Mouse (Mus musculus): ENCODE results near the gene Taar7a. TPM values are rescaled to one million over a fixed set of nuclear protein-coding genes. Genes with fewer than 3 reads are reported as not detected.

The Taar7a gene
- polyA plus RNA-seq, 1 experiment from 2014 or later: not detected

DNA sequence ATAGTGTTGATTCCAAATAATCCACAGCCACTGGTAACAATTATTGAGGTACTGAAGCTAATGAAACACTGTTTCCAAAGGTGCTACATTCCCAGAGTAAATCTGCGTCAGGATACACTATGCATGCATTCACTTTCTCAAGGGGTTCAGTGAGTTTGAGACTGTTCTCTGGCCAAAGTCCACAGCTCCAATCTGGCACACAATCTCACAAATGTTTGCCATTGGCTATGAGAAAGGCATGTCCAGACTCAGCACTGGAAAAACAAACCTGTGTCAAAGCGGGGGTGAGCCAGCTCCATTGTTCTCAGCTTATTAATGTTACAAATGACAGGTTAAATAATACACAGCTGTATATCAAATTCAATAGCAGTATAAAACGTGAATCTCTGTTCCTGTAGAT is 34.2 kb downstream of the Taar7a start:
- H3K4me1 ChIP-seq (ENCODE audit: control insufficient read depth, insufficient read depth, low read length): no peaks in the 10 kb centered on the region
- no peak overlapping the region for H3K9ac ChIP-seq (ENCODE audit: low read length)
- no peak for ATAC-seq (replicated peaks; ENCODE audit: extremely low read depth, insufficient read depth, low FRiP score)
- H3K4me2 ChIP-seq (ENCODE audit: low read depth, low read length): no peak overlapping the region
- 62% methylated on average over 3 of the region's 3 CpGs for WGBS
- H3K27me3 ChIP-seq (ENCODE audit: control insufficient read depth, insufficient read depth, low read length): no peaks in the 10 kb centered on the region
- no peaks in the 10 kb centered on the region for H3K36me3 ChIP-seq (ENCODE audit: control insufficient read depth, insufficient read depth)
- no peak overlapping the region for H3K27ac ChIP-seq (ENCODE audit: low read length)
- no peak overlapping the region for H3K4me3 ChIP-seq (ENCODE audit: low read length)
- H3K9me3 ChIP-seq (replicated peaks; ENCODE audit: control insufficient read depth, low read length): no peaks in the 10 kb centered on the region

DNA sequence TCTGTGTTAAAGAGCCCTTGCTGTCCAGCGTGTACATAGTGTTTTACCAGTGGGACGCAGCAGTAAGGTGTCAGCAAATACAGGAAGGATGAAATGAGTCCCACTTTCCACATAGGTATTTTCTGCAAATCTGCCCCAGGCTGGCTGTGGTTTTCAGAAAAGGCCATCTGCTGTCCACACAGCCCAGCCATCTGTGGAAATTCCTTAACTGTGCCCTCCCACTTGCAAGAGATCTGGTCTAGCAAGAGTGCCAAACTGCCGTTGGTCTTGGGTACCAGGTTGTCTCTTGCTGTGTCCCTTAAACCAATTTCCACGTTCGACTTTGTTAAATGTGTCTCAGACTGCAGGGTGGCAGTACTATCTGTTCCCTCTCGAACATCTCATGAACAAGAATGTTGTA is 41.6 kb downstream of the Taar7a start:
- Histone ChIP-seq H3K4me2 (ENCODE audit: low read depth, low read length) (no peak overlapping the region), H3K9me3 (replicated peaks; ENCODE audit: control insufficient read depth, low read length) (no peaks in the 10 kb centered on the region), H3K27ac (ENCODE audit: low read length) (no peak overlapping the region), H3K27me3 (ENCODE audit: control insufficient read depth, insufficient read depth, low read length) (no peaks in the 10 kb centered on the region), H3K4me3 (ENCODE audit: low read length) (no peak overlapping the region), H3K36me3 (ENCODE audit: control insufficient read depth, insufficient read depth) (no peaks in the 10 kb centered on the region), H3K9ac (ENCODE audit: low read length) (no peak overlapping the region), H3K4me1 (ENCODE audit: control insufficient read depth, insufficient read depth, low read length) (no peaks in the 10 kb centered on the region)
- no peak for ATAC-seq (replicated peaks; ENCODE audit: extremely low read depth, insufficient read depth, low FRiP score)
- WGBS: 76% methylated on average over 6 of the region's 6 CpGs

DNA sequence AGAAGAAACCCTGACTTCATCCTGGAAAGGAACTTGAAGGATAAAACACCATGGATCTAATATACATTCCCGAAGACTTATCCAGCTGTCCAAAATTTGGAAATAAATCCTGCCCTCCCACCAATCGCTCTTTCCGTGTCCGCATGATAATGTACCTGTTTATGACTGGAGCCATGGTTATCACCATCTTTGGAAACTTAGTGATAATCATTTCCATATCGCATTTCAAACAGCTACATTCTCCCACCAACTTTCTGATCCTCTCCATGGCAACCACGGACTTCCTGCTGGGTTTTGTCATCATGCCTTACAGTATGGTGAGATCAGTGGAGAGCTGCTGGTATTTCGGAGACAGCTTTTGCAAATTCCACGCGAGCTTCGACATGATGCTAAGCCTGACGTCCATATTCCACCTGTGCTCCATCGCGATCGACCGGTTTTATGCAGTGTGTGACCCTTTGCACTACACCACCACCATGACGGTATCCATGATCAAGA is 43.7 kb downstream of the Taar7a start, which contains the start of gene Taar3:
TSS of gene Taar3 (plus strand) at position 51 of the 498 bp plus-strand sequence.
- WGBS: 79% methylated on average over 16 of the region's 16 CpGs
- Histone ChIP-seq H3K4me3 (ENCODE audit: low read length) (no peak within 1 kb of the TSS), H3K27me3 (ENCODE audit: control insufficient read depth, insufficient read depth, low read length) (no peaks in the 10 kb centered on the region), H3K4me2 (ENCODE audit: low read depth, low read length) (no peak within 1 kb of the TSS), H3K27ac (ENCODE audit: low read length) (no peak within 1 kb of the TSS), H3K36me3 (ENCODE audit: control insufficient read depth, insufficient read depth) (no peaks in the 10 kb centered on the region), H3K9ac (ENCODE audit: low read length) (no peak within 1 kb of the TSS), H3K9me3 (replicated peaks; ENCODE audit: control insufficient read depth, low read length) (no peaks in the 10 kb centered on the region), H3K4me1 (ENCODE audit: control insufficient read depth, insufficient read depth, low read length) (no peaks in the 10 kb centered on the region)
- no peak for ATAC-seq (replicated peaks; ENCODE audit: extremely low read depth, insufficient read depth, low FRiP score)

DNA sequence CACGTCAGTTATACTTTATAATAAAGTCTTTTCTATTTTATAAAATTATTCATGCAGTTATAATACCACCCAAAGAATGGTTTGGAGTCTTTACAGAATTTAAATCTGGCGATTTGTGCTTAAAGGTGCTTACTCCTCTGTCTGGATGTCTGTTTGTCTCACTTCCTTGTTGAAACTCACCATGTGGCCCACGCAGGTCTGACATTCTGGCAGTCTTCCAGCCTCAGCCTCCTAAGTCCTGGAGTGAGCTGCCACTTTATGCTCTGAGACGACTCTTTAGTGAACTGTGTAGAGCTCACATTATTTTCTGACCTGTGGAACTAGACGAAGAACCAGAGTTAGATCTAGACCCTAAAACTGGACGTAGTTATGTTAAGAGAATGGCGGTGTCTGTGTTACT is 45.3 kb downstream of the Taar7a start:
- Histone ChIP-seq H3K4me3 (ENCODE audit: low read length) (no peak overlapping the region), H3K9me3 (replicated peaks; ENCODE audit: control insufficient read depth, low read length) (no peaks in the 10 kb centered on the region), H3K9ac (ENCODE audit: low read length) (no peak overlapping the region), H3K4me2 (ENCODE audit: low read depth, low read length) (no peak overlapping the region), H3K27ac (ENCODE audit: low read length) (no peak overlapping the region), H3K27me3 (ENCODE audit: control insufficient read depth, insufficient read depth, low read length) (no peaks in the 10 kb centered on the region), H3K36me3 (ENCODE audit: control insufficient read depth, insufficient read depth) (no peaks in the 10 kb centered on the region), H3K4me1 (ENCODE audit: control insufficient read depth, insufficient read depth, low read length) (no peaks in the 10 kb centered on the region)
- ATAC-seq (replicated peaks; ENCODE audit: extremely low read depth, insufficient read depth, low FRiP score): no peak
- WGBS: 38% methylated on average over 7 of the region's 7 CpGs

DNA sequence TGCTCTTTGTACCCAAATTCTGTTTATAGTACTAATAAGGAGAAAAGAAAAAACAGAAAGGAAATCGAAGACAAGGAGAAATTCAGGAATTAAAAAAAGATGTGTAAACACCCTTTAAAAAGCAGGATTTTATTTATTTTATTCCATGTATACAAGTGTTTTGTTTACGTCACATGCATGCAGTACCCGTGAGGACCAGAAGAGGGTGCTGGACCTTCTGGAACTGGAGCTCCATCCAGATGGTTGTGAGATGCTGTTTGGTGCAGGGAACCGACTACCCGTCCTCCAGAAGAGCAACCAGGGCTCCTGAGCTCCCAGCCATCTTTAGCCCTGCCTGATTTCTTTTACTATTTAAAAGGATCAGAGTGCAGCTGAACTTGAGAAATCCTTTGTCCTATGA is 50.8 kb downstream of the Taar7a start:
- no peaks in the 10 kb centered on the region for H3K4me1 ChIP-seq (ENCODE audit: control insufficient read depth, insufficient read depth, low read length)
- 77% methylated on average over 5 of the region's 5 CpGs for WGBS

More for the DNA sequence above, 50.8 kb downstream of the Taar7a start:
- no peak overlapping the region for H3K4me2 ChIP-seq (ENCODE audit: low read depth, low read length)
- no peak overlapping the region for H3K9ac ChIP-seq (ENCODE audit: low read length)
- H3K27ac ChIP-seq (ENCODE audit: low read length): no peak overlapping the region
- H3K4me3 ChIP-seq (ENCODE audit: low read length): no peak overlapping the region
- no peaks in the 10 kb centered on the region for H3K9me3 ChIP-seq (replicated peaks; ENCODE audit: control insufficient read depth, low read length)
- ATAC-seq (replicated peaks; ENCODE audit: extremely low read depth, insufficient read depth, low FRiP score): no peak
- H3K27me3 ChIP-seq (ENCODE audit: control insufficient read depth, insufficient read depth, low read length): no peaks in the 10 kb centered on the region
- no peaks in the 10 kb centered on the region for H3K36me3 ChIP-seq (ENCODE audit: control insufficient read depth, insufficient read depth)

Other genes with a start within 250 kb of the Taar7a start
- gene Rps12, start 206.2 kb downstream of the Taar7a start, polyA plus RNA-seq (2015; fragmentation: Nextera tagmentation; extraction: Ambion mirVana): 80.6 and 89.4 TPM in 2 replicates
- 8.3 and 9.1 TPM in 2 replicates for gene Slc18b1, start 196.5 kb downstream of the Taar7a start, polyA plus RNA-seq (2015; fragmentation: Nextera tagmentation; extraction: Ambion mirVana)
- gene Vnn3, start 142.0 kb downstream of the Taar7a start, polyA plus RNA-seq (2015; fragmentation: Nextera tagmentation; extraction: Ambion mirVana): 0.08 and 0.16 TPM in 2 replicates
- 1.8 and 2.3 TPM in 2 replicates for gene Vnn1, start 98.8 kb downstream of the Taar7a start, polyA plus RNA-seq (2015; fragmentation: Nextera tagmentation; extraction: Ambion mirVana)
- not detected in 2 replicates for gene Taar1, start 73.1 kb downstream of the Taar7a start, polyA plus RNA-seq (2015; fragmentation: Nextera tagmentation; extraction: Ambion mirVana)
- gene Taar2, start 54.9 kb downstream of the Taar7a start, polyA plus RNA-seq (2015; fragmentation: Nextera tagmentation; extraction: Ambion mirVana): not detected in 2 replicates
- not detected in 2 replicates for gene Taar3, start 43.9 kb downstream of the Taar7a start, polyA plus RNA-seq (2015; fragmentation: Nextera tagmentation; extraction: Ambion mirVana)
- not detected in 2 replicates for gene Taar4, start 33.0 kb downstream of the Taar7a start, polyA plus RNA-seq (2015; fragmentation: Nextera tagmentation; extraction: Ambion mirVana)
- not detected in 2 replicates for gene Taar5, start 22.8 kb downstream of the Taar7a start, polyA plus RNA-seq (2015; fragmentation: Nextera tagmentation; extraction: Ambion mirVana)
- not detected in 2 replicates for gene Taar6, start 7.8 kb downstream of the Taar7a start, polyA plus RNA-seq (2015; fragmentation: Nextera tagmentation; extraction: Ambion mirVana)
- gene Taar7b, start 6.5 kb upstream of the Taar7a start, polyA plus RNA-seq (2015; fragmentation: Nextera tagmentation; extraction: Ambion mirVana): not detected in 2 replicates
- gene Taar7d, start 33.7 kb upstream of the Taar7a start, polyA plus RNA-seq (2015; fragmentation: Nextera tagmentation; extraction: Ambion mirVana): not detected in 2 replicates
- gene Taar7e, start 44.1 kb upstream of the Taar7a start, polyA plus RNA-seq (2015; fragmentation: Nextera tagmentation; extraction: Ambion mirVana): not detected in 2 replicates
- not detected in 2 replicates for gene Taar7f, start 56.0 kb upstream of the Taar7a start, polyA plus RNA-seq (2015; fragmentation: Nextera tagmentation; extraction: Ambion mirVana)
- gene Taar8a, start 83.0 kb upstream of the Taar7a start, polyA plus RNA-seq (2015; fragmentation: Nextera tagmentation; extraction: Ambion mirVana): not detected in 2 replicates
- gene Taar8b, start 98.8 kb upstream of the Taar7a start, polyA plus RNA-seq (2015; fragmentation: Nextera tagmentation; extraction: Ambion mirVana): not detected in 2 replicates
- gene Taar8c, start 108.4 kb upstream of the Taar7a start, polyA plus RNA-seq (2015; fragmentation: Nextera tagmentation; extraction: Ambion mirVana): not detected in 2 replicates
- gene Taar9, start 116.1 kb upstream of the Taar7a start, polyA plus RNA-seq (2015; fragmentation: Nextera tagmentation; extraction: Ambion mirVana): not detected in 2 replicates
- 75.5 and 79.4 TPM in 2 replicates for gene Stx7, start 155.8 kb upstream of the Taar7a start, polyA plus RNA-seq (2015; fragmentation: Nextera tagmentation; extraction: Ambion mirVana)
- gene Moxd1, start 230.0 kb upstream of the Taar7a start, polyA plus RNA-seq (2015; fragmentation: Nextera tagmentation; extraction: Ambion mirVana): 9.2 and 11.1 TPM in 2 replicates